Mouse (Mus musculus) urinary bladder, postnatal 4 days (tissue): ENCODE results near the gene Spred2.
"Not testable (repeated sequence)": the region's sequence is repeated elsewhere in the genome, so short reads cannot be mapped to it uniquely, and the experiment has no call there.

ENCODE experiments used
- DNase-seq, 2 experiments: peaks; one replicate each; pipeline ENCODE4 v3.0.0; 2021 to 2022; ENCODE audit warnings: low spot score in 2 of 2

The Spred2 gene

DNA sequence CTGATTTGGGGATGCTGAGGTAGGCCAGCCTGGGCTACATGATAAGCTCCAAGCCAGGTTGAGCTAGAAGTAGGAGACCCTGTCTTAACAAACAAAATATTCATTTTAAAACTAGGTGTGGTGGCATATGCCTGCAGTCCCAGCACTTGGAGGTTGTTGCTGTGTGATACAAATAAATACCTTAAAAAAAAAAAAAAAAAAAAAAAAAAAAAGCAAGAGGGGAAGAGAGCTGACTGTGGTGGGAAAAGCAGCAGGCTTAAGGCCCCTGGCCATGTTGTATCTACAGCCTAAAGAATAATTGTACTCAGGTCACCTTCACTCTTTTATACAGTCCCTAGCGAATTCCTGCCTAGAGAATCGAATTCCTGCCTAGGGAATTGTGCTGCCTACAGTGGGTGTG is 94.7 kb downstream of the Spred2 start:
- no peak for DNase-seq

DNA sequence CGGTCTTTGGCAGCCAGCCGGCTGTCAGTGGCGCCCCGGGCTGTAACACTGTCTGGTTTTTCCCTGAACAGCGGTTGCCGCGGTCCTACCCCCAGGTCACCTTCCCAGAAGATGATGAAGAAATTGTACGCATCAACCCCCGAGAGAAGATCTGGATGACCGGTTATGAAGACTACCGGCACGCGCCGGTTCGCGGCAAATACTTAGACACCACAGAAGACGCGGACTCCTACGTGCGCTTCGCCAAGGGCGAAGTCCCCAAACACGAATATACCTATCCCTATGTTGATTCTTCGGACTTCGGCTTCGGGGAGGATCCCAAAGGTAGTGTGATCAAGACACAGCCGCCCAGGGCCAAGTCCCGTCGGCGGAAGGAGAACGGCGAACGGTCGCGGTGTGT is 96.5 kb downstream of the Spred2 start:
- no peak for DNase-seq

DNA sequence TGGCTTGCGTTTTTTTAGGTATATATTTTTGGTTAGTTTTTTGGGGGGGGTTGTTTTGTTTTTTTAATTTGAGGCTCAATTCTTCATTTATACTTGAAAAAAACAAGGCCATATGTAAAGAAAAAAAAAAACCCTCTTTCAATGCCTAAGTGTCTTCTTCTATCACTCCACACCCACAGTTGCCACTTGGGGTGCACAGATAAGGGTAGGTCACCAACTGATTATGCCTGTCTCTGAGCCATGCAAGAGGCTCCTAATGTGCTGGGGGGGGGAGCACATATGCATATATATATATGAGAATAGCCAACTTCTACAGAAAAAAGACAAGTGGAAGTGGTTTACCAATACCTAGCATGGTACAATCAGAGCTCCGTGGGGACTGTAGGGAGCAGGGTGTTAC is 98.3 kb downstream of the Spred2 start:
- no peak for DNase-seq

DNA sequence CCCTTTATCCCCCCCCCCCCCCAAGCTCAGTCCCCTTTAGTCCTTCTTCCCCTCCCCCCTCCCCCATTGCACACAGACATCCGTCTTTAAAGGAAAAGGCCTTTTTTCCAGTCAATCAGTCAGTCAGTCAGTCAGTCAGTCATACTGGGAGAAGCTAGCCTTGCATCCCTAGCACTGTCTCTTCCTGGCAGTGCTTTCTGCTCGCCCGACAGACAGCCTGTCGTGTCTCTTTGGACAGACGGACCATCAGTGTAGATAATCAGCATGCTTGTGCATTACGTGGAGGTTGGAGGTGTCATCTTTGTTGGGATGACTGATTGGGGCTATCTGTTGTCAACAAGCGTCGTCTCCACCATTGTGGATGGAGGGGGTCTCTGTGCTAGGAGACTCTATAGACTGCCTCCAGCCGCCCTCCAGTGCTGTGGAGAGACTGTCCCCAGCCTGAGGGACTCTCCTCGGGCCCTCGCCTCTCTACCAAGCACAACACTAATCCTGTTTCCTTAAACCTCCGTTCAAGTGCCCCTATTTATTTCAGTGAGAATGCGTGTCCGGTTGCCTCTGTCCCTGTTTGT is 98.8 kb downstream of the Spred2 start:
- no peak for DNase-seq

DNA sequence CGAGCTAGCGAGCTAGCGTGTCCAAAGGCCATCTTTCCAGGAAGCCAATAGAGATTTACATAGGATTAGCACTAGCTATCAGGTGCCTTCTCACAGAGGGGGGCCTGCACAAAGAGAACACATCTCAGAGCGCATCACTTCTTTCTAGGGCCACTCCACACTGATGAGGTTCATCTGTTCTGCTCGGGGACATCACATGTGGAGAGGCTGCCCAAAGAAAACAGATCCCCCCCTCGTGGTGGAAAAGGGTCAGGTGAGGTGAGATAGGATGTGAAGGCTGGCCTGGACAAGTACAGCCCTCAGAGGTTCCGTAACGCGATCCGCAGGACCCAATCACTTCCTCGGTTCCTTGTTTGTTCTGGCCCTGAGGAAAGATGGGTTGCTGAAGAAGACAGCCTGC is 101.7 kb downstream of the Spred2 start:
- no peak for DNase-seq

DNA sequence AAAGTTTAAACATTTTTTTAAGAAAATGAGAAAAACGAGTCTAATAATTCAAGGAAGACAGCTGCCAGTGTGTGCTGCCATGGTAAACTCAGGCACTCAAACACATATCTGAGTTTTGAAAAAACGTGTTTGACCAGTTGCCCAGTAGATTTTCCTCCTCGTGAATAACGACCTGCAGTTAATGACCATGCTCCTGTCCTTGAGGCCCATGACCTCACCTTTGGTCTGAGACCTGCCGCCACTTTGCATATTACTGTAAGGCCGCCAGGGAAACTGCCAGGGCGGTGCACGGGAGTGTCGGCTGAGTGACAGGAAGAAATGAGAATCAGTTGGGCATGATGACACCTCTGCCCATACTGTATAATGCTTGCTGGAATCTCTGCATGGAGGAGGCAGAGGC is 103.5 kb downstream of the Spred2 start:
- DNase-seq: no peak

DNA sequence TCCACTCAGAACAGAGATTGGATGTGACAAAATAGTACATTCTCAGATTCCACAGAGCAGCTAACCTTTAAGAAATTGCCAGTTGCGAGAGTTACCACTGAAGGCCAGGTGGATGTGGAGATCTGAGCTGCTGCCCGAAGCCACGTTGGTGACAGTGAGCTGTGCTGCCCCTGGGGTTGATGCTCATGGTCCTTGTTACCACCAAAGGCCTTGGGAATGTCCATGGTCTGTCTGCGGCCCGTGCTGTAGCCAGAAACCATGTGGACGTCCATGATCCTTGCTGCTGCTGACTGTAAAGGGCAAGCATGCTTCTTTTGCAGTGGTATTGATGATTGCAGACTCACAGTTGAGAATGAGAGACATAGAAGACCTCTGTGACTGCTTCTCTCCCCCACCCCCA is 104.2 kb downstream of the Spred2 start:
- DNase-seq: no peak

DNA sequence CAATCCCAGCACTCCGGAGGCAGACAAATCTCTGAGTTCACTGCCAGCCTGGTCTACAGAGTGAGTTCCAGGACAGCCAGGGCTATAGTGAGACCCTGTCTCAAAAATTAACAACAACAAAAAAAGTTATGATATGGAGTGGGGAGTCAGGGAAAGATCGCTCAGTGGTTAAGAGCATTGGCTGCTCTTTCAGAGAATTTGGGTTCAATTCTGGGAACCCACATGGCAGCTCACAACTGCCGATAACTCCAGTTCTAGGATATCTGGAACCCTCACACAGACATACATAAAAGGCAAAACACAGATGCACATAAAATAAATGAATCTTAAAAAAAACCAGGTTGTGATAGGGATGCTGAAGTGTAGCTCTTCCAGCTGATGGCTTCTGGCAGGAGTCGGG is 104.8 kb downstream of the Spred2 start:
- DNase-seq: no peak

DNA sequence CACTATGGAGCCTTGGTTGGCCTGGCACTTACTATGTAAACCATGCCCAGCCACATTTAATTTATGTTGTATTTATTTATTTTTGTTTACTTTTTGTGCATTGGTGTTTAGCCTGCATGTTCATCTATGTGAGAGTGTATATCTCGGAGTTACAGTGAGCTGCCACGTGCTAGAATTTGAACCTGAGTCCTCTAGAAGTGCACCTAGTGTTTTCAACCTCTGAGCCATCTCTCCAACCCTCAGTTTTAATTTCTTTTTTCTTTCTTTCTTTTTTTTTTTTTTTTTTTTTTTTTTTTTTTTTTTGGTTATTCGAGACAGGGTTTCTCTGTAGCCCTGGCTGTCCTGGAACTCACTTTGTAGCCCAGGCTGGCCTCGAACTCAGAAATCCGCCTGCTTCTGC is 106.8 kb downstream of the Spred2 start:
- not testable (repeated sequence) for DNase-seq

DNA sequence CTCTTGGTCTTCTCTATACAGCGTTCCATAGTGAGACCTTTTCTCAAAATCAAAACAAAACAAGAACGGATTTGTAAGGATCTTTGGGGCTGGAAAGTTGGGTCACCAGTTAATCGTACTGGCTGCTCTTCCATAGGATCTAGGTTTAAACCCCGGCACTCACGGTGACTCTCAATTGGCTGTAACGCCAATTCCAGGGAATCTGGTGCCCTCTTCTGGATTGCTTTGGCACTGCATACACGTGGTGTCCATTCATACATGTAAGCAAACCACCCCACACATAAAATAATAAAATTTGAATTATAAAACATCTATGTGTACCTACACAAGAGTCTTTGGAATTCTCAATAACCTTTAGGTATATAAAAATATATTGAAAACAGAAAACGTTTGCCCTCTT is 107.4 kb downstream of the Spred2 start:
- no peak for DNase-seq

DNA sequence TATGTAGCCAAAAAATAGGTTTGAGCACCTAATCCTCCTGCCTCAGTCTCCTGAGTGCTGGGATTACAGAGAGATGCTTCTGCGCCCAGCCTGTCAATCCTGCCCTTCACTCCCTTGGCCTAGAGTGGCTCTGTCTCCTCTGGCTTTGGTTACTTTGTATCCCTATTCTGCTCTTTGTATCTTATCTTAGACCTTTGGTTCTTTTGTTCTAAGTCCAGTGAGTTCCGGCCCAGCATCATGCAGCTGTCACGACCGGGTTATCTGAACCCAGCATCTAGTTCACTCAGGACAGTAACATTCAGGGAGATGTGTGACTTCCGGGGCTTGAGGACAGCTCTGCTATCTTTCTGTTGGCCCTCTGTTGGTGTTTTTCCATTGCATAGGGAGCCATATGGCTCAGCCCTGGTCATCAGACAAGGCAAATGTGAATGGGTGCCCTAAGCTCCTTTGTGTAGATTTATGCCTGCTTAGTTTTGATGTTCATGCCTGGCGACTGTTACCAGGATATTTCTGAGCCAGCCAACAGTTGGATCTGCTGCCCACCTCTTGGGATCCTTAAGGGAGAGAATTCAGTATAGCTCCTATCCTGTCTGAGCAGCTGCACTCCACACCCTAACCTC is 109.5 kb downstream of the Spred2 start:
- no peak for DNase-seq

DNA sequence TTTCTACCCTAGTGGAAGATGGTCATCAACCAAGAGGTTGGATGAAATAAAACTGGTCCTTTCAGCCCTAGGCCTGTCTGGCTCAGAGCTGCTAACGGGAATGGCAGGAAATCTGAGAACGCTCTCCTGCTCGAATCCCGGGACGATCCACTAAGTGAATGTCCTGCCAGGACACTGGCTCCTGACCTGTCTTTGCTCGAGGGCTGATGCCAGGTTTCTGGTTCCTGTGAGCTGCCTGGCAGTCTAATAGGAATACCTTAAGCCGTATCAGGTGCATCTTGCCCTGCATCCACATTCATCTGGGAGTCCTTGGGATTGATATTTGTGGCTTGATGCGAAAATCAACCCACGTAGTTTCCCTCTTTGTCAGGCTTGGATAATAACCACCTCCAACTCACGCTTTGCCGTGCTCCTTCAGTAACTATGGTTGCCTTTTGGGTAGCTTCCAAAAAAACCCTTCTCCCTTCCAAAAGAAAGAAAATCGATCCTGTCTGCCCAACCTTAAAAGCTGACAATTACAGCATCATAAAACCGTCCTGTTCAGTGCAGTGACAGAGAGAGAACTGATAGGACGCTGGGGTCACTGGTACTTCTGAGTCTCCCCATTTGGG is 110.3 kb downstream of the Spred2 start:
- DNase-seq: no peak

DNA sequence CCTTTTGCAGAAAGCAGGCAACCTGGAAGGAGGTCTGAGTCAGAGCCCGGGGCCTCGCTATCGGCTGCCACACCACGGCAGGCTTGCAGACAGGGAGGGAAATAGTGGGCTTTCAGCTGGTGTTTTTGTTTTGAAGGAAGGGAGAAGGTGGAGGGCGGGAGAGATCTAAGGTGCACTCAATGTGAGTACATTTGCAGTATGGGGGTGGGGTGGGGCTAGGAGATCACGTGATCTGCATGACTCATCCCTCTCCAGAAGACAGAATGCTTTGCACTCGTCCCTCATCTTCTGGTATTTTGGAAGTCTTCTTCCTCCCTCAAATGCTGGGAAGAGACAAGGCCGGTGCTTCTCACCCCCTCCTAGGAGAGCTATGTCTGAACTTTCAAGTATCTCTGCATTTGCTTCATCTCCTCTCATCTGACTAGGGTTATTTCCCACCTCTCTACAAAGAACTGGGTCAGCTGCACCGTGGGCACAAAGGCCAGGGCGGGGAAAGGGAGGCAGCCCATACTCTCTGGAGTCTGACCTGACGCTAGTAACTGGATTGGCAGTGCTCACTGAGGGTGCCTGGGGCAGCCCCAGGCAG is 111.3 kb downstream of the Spred2 start:
- DNase-seq: no peak

DNA sequence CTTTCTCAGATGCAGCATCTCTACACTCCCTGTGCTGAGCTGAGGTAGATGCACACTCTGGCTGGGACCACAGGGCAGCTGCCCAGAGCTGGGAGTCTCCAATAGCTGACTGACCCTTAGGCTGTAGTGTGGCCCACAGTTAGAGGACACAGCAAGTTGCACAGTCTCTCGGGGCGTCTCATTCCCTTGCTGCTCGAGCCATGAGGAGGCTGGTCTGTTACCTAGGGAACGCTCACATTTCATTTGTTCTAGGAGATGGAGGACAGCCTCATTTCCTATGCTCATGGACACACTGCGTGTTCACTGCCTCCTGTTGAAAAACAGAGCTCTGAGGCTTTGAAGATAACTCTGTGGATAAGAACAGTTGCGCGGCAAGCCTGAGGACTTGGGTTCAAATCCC is 111.8 kb downstream of the Spred2 start:
- DNase-seq: no peak

DNA sequence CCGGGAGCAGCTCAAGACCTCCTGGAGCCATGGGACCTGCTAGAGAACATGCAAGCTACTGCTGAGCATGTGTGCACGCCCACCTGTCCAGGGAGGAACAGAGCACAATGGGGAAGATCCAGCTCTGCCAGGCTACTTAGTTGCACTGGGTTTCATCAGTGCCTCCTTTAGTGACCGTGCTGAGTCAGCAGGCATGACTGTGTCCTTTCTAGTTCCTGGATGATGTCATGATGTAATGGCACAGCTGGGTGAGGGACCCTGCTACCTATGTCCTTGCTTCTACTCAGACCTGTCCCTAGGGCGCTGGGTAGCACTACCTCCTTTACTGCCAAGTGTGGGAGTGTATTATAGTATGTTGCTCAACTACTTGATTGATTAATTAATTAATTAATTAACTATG is 113.6 kb downstream of the Spred2 start:
- no peak for DNase-seq

DNA sequence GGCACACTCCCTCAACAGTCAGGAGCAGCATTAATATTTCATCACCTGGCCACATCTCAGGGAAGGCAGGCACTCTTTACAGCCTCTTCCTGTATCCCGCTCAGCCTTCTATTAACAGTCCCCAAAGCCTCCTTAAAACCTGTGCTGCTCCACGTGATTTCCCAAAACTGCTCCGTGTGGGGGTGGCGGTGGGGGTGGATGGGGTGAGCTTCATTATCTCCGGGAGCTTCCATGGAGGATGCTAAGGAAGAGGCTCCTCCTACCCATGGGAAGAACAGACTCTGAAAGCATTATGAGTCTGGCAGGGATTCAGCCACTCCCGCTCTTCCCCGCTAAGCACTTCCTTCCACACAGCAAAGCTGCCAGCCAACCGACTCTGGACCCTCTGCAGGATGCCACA is 114.5 kb downstream of the Spred2 start:
- DNase-seq: no peak

DNA sequence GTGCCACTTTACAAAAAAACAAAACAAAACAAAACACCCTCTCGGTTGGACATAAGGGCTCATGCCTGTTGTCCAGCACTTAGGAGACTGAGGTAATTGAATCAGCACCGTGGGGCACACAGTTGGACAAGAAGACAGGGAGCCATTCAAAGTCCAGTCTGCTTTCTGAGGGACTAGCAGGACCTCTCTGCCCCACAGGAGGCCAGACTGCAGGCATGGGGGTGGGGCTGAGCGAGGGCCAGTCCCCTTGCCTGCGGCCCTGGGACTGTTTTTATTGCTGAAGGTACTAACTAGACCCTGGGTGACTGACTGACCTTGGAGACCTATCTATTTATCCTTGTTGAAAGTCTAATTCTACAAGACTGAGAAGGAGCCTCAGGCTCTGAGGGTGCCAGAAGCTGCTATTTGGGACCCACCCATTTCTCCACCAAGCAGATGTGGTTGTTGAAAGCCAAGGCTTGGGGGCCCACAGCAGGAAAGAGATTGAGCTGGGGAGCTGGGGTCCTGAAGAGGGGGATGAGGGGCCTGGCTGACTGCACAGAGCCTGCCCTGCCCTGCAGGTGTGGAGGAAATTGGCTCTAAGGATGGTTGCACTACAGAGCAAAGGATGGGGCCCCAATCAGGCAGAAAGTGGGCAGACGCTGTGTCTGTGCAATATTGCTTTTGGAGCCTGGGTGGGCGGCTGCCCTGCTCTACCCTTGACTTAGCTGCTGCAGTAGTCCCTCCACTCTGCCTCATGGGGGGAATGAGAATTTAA is 117.2 kb downstream of the Spred2 start:
- DNase-seq: no peak

DNA sequence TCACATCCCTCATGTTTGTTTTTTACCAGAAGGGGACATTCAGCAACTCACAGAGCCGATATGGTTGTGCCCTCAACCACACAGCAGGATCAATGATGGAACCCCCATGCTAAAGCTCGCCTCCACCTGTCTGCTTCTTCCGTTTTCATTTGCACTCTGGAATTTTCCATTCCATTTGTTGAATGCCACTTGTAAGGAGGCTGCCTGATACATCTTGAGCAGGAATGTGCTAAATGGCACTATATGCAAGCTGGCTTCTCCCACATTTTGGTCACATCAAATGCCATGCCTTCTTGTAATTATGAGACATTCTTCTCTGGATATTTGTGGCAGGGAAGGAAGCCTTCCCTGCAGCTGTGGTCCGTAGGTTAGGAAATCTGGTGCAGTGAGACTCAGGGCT is 117.9 kb downstream of the Spred2 start:
- no peak for DNase-seq

DNA sequence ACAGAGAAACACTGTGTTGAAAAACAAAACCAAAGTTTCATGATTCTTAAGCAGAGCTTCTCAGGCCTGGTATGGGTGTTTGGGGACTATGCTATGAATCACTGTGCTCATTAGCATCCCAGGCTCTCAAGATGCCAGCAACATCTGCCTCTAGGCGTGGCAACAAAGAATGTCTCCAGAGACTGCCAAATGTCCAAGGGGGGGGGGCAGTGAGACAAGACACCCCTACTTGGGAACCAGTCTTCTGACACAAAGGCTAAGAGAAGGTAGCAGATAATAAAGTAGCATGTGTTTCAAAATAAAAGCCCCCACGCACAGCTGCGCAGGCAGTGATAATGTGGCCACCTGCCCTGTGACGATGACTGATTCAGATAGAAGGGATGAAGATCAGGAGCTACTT is 119.1 kb downstream of the Spred2 start:
- DNase-seq: no peak

DNA sequence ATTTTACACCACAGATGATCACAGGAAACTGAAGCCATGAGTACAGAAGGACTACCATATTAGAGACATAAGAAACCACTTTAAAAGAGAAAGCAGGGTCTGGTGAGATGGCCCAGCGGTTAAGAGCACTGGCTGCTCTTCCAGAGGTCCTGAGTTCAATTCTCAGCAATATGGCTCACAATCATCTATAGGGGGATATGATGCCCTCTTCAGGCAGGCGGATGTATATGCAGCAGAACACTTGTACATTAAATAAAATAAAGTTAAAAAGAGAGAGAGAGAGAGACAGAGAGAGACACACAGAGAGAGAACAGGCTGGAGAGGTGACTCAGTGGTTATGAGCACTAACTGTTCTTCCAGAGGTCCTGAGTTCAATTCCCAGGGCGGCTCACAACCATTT is 121.4 kb downstream of the Spred2 start:
- DNase-seq: no peak

DNA sequence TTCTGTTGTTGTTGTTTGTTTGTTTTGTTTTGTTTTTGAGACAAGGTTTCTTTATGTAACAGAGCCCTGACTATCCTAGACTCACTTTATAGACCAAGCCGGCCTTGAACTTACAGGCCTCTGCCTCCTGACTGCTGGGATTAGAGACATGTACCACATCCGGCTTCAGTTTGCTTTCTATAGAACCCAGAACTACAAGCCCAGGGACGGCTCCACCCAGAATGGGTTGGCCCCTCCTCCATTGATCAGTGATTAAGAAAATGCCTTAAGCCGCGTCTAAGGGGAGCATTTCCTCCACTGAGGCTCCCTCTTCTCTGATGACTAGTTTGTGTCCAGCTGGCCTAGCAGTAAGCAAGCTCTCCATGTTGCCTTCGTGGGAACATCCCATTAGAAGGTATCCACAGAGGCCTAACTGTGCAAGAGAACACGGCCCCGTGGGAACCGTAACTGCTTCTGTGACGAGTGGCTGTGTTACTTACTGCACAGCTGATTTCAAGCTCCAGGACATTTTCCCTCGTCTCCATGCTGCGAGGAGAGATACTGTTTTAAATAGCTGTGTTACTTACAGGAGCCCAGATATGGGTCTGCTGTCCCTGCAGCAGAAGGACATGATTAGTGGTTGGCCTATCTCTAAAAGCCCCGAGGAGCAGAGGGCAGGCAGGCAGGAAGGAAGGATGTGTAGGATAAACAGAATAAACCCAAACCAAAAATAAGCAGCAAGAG is 128.8 kb downstream of the Spred2 start:
- no peak for DNase-seq

DNA sequence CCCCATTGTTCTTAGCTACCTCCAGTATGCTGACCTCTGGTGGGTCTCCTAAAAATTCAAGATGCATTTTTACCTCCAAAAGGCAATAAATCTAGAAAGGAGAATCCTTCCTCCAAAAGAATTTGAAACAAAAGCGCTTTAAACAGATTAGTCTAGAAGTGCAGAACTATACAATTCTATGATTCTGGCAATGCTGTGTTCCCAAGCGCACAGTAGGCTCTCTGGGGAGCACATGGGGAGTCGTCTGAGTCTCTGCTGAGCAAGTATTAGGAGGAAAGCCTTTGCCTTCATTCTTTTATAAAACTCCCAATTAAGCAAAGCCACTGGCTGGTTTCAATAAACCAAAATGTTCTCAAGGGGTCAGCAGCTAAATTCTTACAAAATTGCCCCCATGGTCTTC is 129.8 kb downstream of the Spred2 start:
- no peak for DNase-seq
